Mouse (Mus musculus): Measurements from ENCODE around the gene Fem1a.

GRCm38 (mm10) chr17:56219805-56220204 lies 36.8 kb upstream of the Fem1a start:
- no peak for TF ChIP-seq GATA1 (IDR thresholded peaks at IDR 0.05; ENCODE audit: borderline replicate concordance, low read length)
- TF ChIP-seq FLI1 (IDR thresholded peaks at IDR 0.05; ENCODE audit: low read length), result no peak
